Mouse (Mus musculus) heart, adult 11 months (tissue): Measurements from ENCODE around the gene 2410004P03Rik.
A peak's percentile ranks its signal among the peaks of the same experiment; 100 is the strongest.

ENCODE experiments used
- DNase-seq: peaks from one replicate; pipeline ENCODE4 v3.0.0; 2022

The 2410004P03Rik gene

DNA sequence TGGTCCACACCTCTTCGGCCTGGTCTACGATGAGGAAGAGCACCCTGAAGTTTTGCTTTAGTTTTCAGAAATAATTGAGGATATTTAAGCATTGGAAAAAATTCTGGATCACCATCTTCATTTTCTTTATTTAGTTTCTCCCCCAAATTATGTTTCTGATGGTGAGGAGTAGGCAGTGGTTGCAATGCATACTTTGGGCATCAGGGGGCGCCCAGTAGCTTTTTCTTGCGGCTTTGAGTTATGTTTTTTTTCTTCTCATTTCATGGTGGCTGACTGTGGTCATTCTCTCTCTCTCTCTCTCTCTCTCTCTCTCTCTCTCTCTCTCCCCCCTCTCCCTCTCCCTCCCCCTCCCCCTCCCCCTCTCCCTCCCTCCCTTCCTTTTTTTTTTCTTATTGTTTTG lies 6.9 kb upstream of the 2410004P03Rik start:
- no peak for DNase-seq

DNA sequence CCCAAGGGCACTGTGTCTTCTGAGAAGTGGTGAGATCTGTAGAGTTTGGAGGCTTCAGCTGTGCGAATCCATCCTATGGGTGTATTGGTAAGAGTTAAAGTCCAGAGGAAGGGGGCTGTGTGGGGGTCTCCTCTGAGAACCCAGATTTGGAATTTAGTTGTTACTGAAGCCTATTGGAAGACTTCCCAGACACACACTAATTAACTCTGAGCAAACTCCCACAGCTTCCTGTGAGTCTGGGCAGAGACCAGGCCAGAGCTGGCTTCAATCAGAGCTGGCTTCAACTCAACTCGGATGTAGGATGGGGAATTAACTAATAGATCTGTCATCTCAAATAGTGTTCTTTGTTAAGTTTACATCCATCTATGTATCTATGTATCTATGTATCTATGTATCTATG lies 4.2 kb upstream of the 2410004P03Rik start:
- no peak for DNase-seq

DNA sequence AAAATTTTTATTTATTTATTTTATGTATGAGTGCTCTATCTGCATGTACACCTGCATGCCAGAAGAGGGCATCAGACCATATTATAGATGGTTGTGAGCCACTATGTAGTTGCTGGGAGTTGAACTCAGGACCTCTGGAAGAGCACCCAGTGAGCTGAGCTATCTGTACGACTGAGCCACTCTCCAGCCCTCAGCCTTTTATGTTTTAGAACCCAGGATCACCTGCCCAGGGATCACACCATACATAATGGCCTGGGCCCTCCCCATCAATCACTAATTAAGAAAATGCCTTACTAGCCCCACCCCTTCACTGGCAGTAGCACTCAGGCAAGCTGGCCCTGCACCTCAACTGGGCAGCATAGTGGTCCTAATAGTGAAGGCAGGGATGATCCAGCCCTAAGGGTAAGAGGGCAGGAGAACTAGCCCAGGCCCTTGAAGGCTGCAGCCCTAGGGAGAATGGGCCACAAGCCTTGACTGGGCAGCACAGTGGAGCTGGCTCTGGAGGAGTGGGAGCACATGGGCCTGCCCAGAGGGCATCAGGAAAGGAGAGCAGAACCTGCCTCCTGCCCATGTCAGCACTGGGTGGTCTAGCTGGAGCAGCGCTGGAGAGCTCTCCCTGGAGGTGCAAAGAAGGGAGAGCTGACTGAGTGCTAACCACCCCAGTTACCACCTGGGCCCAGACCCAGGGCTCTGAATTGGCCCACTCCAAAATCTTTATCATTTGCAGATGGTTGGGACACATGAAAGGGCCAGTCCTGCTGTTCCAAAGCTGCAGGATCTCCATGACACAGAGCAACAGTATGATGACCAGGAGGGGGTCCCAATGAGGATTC lies 756 bp upstream of the 2410004P03Rik start:
- DNase-seq, result no peak

DNA sequence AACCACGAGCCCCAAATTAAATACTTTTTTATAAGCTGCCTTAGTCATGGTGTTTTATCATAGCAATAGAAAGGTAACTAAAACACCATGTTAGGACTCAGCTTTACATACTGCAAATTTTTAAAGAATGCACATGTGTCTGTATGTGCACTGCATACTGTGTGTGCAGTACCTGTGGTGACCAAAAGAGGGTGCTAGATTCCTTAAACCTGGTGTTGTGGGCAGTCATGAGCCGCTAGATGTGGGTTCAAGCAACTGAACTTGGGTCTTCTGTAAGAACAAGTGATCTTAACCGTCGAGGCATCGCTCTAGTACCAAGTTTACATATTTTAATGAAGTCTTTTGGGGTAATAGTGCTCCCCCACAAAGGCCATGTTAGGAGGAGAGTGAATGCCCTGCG lies 2.1 kb downstream of the 2410004P03Rik start:
- no peak for DNase-seq

DNA sequence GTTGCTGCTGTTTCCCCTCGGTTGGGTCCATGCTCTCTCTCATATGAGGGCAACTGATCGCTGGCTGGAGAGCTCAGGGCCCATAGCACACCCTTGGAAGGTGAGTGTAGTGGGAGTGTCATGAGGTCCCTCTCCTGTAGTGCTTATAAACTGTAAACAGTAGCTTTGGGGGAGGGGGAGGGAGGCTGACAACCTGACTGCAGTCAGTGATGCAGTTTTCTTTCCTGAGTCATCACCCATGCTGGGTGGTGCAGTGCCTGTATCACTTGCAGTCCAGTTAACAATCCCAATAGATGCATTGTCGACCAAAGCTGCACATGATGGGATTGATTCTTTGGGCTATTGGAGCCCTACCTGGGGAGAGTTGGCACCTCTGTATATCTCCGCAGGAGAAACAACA lies 10.3 kb downstream of the 2410004P03Rik start:
- no peak for DNase-seq

DNA sequence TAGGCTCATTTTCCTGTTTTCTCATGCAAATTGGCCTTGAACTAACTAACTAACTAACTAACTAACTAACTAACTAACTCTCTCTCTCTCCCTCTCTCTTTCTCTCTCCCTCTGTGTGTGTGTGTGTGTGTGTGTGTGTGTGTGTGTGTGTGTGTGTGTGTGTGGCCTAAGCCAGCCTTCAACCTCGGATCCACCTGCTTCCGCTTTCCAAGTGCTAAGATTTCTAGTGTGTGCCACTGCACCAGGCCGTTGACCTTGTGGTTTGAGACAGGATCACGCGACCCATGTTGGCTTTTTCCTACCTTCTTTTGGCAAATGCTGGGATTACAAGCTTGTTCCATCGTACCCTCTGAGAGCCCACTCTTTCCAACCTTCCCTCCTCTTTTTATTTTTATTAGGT lies 10.9 kb downstream of the 2410004P03Rik start:
- DNase-seq, result no peak

DNA sequence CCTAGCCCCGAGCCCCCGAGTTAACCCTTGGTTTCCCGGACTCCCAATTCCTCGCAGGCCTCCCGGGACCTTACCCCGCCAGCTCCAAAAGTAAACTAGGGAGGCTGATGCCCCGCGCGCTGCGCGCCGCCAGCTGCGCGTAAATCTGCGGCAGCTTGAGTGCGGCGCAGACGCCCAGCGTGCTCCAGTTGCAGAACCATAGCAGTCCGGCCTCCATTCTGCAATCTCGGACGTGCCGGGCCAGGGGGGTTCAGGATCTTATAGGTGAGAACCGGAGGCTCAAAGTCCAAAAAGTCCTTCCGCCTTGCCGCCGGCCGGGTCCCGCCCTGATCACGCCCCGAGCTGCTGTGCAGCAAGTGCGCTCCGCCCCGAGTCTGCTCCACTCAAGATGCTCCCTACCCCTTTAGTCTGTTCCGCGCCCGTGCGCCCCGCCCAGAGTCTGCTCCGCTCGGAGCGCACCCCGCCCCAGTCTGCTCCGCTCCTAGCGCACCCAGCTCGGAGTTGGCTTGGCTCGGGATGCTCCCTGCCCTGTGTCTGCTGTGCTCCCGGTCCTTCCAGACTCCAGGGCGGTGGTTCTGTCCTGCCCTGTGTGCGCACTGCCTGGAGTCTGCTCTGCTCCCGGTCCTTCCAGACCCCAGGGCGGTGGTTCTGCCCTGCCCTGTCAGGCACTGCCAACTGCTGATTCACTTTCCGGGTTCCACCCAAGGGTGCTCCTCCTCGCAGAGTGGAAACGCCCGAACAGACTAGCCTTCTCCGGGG lies 11.6 kb downstream of the 2410004P03Rik start, which contains the start of gene Pqlc3:
TSS of gene Pqlc3 (minus strand) at position 670 of the 759 bp plus-strand sequence.
- DNase-seq, result peak; percentile 99

DNA sequence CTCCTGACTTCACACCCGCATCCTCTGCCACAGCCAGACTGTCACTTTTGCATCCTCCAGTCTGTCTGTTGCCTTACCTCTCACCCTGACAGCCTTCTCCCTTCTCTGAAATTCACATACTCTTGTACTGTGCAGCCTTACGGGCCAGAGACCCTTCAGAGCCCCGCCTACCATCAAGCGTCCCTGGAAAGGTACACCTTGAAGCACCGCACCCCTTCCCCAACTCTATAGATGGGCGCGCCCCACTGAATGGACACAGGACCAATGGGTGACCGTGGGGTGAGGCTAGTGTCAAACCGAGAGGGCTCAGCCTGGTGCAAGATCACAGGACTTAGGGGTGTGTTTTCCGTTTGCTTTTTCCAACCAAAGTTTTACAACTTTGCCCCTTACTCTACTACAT lies 12.4 kb downstream of the 2410004P03Rik start:
- peak; percentile 93 for DNase-seq

DNA sequence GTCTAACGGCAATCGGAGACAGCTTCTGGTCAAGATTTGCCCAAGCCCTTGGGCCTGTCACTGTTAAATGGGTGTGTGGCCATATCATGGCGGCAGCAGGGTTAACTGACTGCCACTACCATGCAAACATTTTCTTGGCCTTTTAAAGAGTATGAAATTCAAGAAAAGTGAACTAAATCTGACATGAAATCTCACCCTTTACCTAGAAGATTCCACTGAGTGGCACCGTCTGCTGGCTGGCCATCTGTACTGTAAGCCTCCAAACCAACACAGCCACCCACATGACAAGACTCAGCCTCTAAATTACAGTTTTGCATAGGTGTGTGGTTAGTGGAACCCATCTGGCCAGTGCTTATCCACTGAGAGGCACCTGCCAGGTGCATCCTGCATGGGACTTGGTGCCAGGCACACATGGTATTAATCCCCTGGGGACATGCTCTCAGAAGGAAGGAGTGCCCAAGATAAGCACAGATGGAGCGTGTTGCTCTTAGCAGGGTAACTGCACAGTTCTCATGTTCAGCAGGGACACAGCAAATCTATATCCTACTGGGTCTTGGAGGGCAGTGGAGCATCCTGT lies 14.6 kb downstream of the 2410004P03Rik start:
- peak; percentile 84 for DNase-seq

DNA sequence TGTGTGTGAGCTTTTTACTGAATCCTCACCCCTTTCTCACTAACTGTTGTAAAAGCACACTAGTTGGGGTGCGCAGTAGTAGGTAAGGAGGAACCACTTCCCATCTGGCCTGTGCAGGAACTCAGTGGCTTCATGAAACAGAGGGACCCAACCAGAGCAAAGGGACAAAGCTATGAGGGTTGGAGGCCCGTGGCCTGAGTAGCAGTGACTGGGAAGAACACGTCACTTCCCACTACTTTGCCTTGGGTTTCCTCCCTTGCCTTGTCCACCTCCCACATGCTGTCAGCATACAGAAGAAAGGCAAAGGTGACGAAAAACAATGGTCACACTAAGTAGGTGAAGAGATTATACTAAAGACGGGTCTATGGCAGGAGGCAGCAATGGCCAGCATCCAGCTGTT lies 15.2 kb downstream of the 2410004P03Rik start:
- DNase-seq, result peak; percentile 85

DNA sequence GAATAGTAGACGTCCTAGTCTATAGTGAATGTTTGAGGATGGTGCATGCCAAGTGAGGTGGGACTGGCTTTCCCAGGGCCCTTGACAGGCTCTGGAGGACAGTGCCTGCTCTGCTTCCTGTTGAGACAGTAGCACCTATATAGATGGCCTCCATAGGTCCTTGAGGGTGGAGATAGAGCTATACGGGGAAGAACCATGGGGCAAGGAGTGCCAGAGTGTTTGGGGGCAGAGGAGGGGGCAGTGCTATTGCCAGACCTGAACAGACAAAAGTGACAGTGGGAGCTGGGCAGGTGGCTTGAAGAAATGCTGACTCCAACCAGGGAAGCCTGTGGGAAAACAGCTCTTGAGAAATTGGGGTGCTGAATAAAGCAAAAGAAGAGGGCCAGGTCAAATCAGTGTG lies 17.2 kb downstream of the 2410004P03Rik start:
- peak; percentile 89 for DNase-seq

DNA sequence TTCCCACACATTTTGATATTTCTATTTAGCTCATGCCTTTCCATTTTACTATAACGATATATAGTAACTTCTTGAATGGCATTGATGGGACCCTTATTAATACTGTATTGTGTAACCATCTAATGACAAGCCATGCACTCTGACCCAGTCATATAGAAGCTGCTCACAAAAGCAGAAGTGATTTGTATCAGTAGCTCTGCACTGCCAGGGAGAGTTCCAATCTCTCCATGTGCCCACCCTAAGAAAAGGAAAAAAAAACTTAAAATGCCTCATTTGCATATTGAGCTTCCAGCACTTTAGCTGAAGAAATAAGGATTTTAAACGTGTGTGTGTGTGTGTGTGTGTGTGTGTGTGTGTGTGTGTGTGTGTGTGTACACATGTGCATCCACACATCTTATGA lies 19.2 kb downstream of the 2410004P03Rik start:
- DNase-seq, result peak; percentile 5

DNA sequence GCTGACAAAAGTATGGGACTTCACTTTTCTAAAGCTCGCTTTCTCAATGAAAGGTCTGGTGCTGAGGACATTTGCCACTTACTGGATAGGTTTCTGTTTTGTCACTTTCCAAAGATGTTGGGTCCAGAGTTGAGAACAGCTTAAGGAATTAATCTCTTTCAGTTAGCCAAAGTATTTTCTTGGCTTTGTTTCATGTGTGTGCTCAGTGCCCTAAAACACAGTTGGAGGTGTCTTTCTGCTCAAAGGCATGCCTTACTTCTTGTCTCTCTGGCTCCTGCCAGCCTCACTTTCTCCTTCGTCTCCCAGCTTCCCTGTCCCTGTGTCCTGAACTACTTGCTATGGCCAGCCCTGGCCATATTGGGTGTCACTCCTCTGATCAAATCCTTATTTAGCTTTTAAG lies 20.2 kb downstream of the 2410004P03Rik start:
- peak; percentile 79 for DNase-seq

DNA sequence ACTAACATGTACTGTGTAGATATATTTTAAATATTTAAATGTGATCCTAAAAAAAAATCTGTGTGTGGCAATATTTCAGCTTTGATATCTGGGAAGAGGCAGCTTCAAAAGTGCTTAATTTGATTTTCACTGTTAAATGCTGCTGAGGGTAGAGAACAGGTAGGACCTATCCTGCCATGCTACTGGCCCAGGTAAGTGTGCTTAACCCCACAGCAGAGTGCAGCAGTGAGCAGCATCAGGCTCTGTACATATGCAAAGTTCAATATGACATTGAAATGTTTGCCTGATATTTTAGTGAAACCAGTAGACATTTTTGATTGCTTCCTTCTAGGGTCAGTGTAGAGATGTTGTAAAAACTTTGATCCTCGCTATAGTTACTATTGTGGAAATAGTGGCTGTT lies 25.7 kb downstream of the 2410004P03Rik start:
- DNase-seq, result no peak

DNA sequence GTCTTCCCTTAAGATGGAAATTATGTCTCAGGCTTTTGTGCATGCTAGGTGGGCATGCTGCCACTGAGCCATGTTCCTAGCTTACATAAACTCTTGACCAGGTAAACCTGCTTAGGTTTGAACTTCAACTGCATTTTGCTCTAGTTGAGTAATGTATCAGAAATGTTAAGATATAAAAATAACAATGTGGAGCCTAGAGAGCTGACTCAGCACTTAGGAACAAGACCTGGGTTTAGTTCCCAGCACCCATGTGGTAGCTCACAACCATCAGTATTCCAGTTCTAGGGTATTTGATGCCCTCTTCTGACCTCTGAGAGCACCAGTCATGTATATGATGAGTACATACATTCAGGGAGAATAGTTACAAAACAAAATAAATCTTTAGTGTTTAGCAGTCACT lies 34.4 kb downstream of the 2410004P03Rik start:
- no peak for DNase-seq

DNA sequence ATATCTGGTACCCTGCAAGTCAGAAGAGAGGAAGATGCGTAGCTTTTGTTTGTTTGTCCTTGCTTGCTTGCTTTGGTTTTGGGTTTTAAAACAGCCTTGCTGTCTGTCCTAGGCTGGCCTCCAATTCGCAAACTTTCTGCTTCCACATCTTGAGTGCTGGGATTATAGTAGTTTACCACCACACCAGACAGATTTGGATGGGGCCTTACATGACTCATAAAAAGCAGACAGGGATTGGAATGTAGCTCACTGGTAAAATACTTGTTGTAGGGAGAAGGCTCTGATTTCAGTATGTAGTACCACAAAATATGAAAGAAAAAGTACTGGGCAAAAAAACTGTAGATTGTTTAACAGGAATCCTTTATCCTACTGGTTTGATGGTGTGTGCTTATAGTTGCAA lies 44.7 kb downstream of the 2410004P03Rik start:
- DNase-seq, result no peak

DNA sequence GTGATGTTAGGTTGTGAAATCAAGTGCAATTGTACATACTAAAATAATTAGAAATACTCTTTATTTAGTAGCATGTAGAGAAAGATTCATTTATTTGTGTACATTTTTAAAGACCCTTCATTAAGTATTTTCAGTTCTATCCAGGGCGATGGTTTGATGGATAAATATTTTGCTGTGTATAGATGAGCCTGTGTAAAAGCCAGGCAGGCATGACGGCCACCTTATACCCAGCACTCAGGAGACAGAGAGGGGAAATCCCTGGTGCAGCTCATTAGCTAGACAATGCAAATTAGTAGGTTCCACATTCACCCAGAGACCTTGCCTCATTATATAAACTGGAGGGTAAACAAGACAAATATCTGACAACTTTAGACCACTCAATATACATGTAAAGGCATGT lies 48.2 kb downstream of the 2410004P03Rik start:
- no peak for DNase-seq

DNA sequence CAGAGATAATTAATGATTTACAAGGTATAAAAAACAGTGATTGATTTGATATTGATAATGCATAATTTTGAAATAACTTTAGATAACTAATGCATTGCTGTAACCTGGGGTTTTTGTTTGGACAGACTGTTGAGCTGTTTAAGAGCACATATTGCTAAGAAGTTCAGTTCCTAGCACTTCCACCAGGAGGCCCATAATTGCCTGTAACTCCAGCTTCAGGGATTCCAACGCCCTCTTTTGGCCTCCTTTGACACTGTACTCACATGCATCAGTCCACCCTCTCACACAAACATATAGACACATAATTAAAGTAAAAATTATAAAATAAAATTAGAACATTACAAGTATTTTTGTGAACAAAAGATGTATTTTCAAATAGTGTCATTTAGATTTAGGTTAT lies 52.7 kb downstream of the 2410004P03Rik start:
- no peak for DNase-seq
